Mouse (Mus musculus) lung, postnatal 0 days (tissue): ENCODE results near the gene Atp5j2.

Experiments used
- CTCF ChIP-seq: IDR thresholded peaks from 2 replicates; pipeline ENCODE4 v1.5.1; 2016; ENCODE audit warnings: antibody characterized with exemption, mild to moderate bottlenecking
- EP300 ChIP-seq: IDR thresholded peaks from 2 replicates; pipeline ENCODE4 v1.6.1; 2016; ENCODE audit warnings: antibody characterized with exemption, mild to moderate bottlenecking, control low read depth

GRCm38 (mm10) chr5:145211340-145211739 is 19.5 kb upstream of the Atp5j2 start:
- TF ChIP-seq CTCF (no peak), EP300 (no peak)
